Mouse (Mus musculus) olfactory bulb, adult 2 months (tissue): ENCODE results near the gene Fkbp15.

Experiments
- CTCF ChIP-seq: fragments of 200-500 bp; IDR thresholded peaks from 2 replicates; pipeline ENCODE4 v1.5.1; 2012; ENCODE audit warnings: low read depth, mild to moderate bottlenecking, low read length, moderate library complexity; ENCODE audit not compliant: insufficient read depth
- POLR2A ChIP-seq: fragments of 200-500 bp; IDR thresholded peaks from 2 replicates; pipeline ENCODE4 v1.6.1; 2012; ENCODE audit warnings: mild to moderate bottlenecking, low read depth, low read length, moderate library complexity; ENCODE audit not compliant: insufficient read depth

- TF ChIP-seq POLR2A (no peak), CTCF (no peak)
Measured at GRCm38 (mm10) chr4:62278081-62278480, 82.3 kb downstream of the Fkbp15 start.
